Mouse (Mus musculus): ENCODE measurements at regions not wholly inside any gene's neighbourhood (a gene's known extent, or its start where the extent isn't known, plus 50 kb on each side); places are given as distances from the start of the nearest gene placed in this dataset.

GRCm38 (mm10) chr1:186474385-186474784 is 231.4 kb downstream of the Tgfb2 start:
- H3K4me3 ChIP-seq (replicated peaks; ENCODE audit: insufficient read depth, low read depth, low read length), result no peak overlapping the region
- H3K27ac ChIP-seq (ENCODE audit: insufficient read depth, low read length), result no peak overlapping the region
- 94% methylated on average over 1 of the region's 1 CpGs for WGBS
- DNase-seq, result no peak
- no peaks in the 10 kb centered on the region for H3K4me1 ChIP-seq (ENCODE audit: control insufficient read depth, insufficient read depth, low read length)
- H3K27me3 ChIP-seq (ENCODE audit: control insufficient read depth, insufficient read depth, low read length), result no peaks in the 10 kb centered on the region
- no peak for TF ChIP-seq POLR2A (IDR thresholded peaks at IDR 0.05; ENCODE audit: borderline replicate concordance, insufficient read depth, low read length)
- no peak for TF ChIP-seq CTCF (IDR thresholded peaks at IDR 0.05; ENCODE audit: borderline replicate concordance, insufficient read depth, low read depth, low read length)

DNA sequence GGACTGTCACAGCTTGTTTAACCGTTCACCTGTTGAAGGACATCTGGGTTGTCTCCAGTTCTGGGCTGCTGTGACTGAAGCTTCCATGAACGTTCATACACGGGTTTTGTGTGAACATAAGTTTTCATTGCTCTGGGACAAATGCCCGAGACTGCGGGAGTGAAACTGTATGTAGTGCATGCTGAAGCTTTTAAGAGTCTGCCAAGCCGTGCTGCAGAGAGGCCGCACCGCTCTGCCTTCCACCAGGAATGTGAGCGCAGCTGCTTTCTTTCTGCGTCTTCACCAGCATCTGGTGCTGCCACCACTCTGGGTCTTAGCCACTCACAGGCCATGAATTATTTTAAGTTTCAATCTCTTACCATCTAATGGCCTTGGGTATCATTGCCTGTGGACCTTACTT is 232.8 kb downstream of the Tgfb2 start:
- TF ChIP-seq CTCF (IDR thresholded peaks at IDR 0.05; ENCODE audit: borderline replicate concordance, insufficient read depth, low read depth, low read length), result no peak
- TF ChIP-seq POLR2A (IDR thresholded peaks at IDR 0.05; ENCODE audit: borderline replicate concordance, insufficient read depth, low read length), result no peak
- H3K27me3 ChIP-seq (ENCODE audit: control insufficient read depth, insufficient read depth, low read length), result no peaks in the 10 kb centered on the region
- no peak overlapping the region for H3K27ac ChIP-seq (ENCODE audit: insufficient read depth, low read length)
- 30% methylated on average over 10 of the region's 10 CpGs for WGBS
- DNase-seq, result no peak
- H3K4me1 ChIP-seq (ENCODE audit: control insufficient read depth, insufficient read depth, low read length), result no peaks in the 10 kb centered on the region
- H3K4me3 ChIP-seq (replicated peaks; ENCODE audit: insufficient read depth, low read depth, low read length), result no peak overlapping the region

DNA sequence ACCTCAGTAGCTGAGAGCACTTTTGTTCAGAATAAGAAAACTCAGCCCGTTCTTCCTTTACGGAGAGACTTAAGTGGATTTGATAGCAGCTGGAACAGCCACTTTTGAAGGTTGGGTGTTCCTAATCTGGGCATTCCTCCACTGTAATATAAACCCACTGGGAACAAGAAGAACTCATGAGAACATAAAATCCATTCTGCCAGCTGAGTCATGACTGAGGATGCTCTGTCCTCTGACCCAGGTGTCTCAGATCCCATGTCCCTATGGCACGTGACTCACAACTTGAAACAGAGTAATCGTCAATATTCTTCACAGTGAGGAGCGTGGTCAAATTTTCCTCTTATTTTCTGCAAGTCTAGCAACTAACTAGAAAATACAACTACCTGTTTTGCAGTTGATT is 240.3 kb downstream of the Tgfb2 start:
- no peak for DNase-seq
- no peak overlapping the region for H3K27ac ChIP-seq (ENCODE audit: insufficient read depth, low read length)
- no peak overlapping the region for H3K4me3 ChIP-seq (replicated peaks; ENCODE audit: insufficient read depth, low read depth, low read length)
- no peak for TF ChIP-seq POLR2A (IDR thresholded peaks at IDR 0.05; ENCODE audit: borderline replicate concordance, insufficient read depth, low read length)
- no peak for TF ChIP-seq CTCF (IDR thresholded peaks at IDR 0.05; ENCODE audit: borderline replicate concordance, insufficient read depth, low read depth, low read length)
- peaks cover 4% of the 10 kb centered on the region; the same call in 1 of the 2 replicates for H3K4me1 ChIP-seq (ENCODE audit: control insufficient read depth, insufficient read depth, low read length)
- WGBS, result 98% methylated on average over 5 of the region's 5 CpGs
- no peaks in the 10 kb centered on the region; the same call in 1 of the 2 replicates for H3K27me3 ChIP-seq (ENCODE audit: control insufficient read depth, insufficient read depth, low read length)

- DNase-seq, result peak; percentile 29 to 57
- Histone ChIP-seq H3K4me1 (ENCODE audit: control insufficient read depth, insufficient read depth, low read length) (peaks cover 4% of the 10 kb centered on the region; the same call in 1 of the 2 replicates), H3K4me3 (replicated peaks; ENCODE audit: insufficient read depth, low read depth, low read length) (no peak overlapping the region), H3K27me3 (ENCODE audit: control insufficient read depth, insufficient read depth, low read length) (no peaks in the 10 kb centered on the region; the same call in 1 of the 2 replicates), H3K27ac (ENCODE audit: insufficient read depth, low read length) (no peak overlapping the region)
- TF ChIP-seq POLR2A (IDR thresholded peaks at IDR 0.05; ENCODE audit: borderline replicate concordance, insufficient read depth, low read length), result no peak
- no peak for TF ChIP-seq CTCF (IDR thresholded peaks at IDR 0.05; ENCODE audit: borderline replicate concordance, insufficient read depth, low read depth, low read length)
- WGBS, result 24% methylated on average over 10 of the region's 10 CpGs
Measured at GRCm38 (mm10) chr1:186460742-186461141, 245.0 kb downstream of the Tgfb2 start.

- Histone ChIP-seq H3K27me3 (ENCODE audit: control insufficient read depth, insufficient read depth, low read length) (no peaks in the 10 kb centered on the region; the same call in 1 of the 2 replicates), H3K4me3 (replicated peaks; ENCODE audit: insufficient read depth, low read depth, low read length) (no peak overlapping the region), H3K4me1 (ENCODE audit: control insufficient read depth, insufficient read depth, low read length) (peaks cover 4% of the 10 kb centered on the region; the same call in 1 of the 2 replicates), H3K27ac (ENCODE audit: insufficient read depth, low read length) (no peak overlapping the region)
- no peak for TF ChIP-seq POLR2A (IDR thresholded peaks at IDR 0.05; ENCODE audit: borderline replicate concordance, insufficient read depth, low read length)
- TF ChIP-seq CTCF (IDR thresholded peaks at IDR 0.05; ENCODE audit: borderline replicate concordance, insufficient read depth, low read depth, low read length), result no peak
- no peak for DNase-seq
- 60% methylated on average over 2 of the region's 2 CpGs for WGBS
Measured at GRCm38 (mm10) chr1:186458099-186458637, 247.6 kb downstream of the Tgfb2 start.

- no peak for DNase-seq
- 79% methylated on average over 8 of the region's 8 CpGs for WGBS
- TF ChIP-seq CTCF (IDR thresholded peaks at IDR 0.05; ENCODE audit: borderline replicate concordance, insufficient read depth, low read depth, low read length) (no peak), POLR2A (IDR thresholded peaks at IDR 0.05; ENCODE audit: borderline replicate concordance, insufficient read depth, low read length) (no peak)
- no peak overlapping the region for H3K4me3 ChIP-seq (replicated peaks; ENCODE audit: insufficient read depth, low read depth, low read length)
- no peaks in the 10 kb centered on the region; the same call in 1 of the 2 replicates for H3K27me3 ChIP-seq (ENCODE audit: control insufficient read depth, insufficient read depth, low read length)
- peaks cover 4% of the 10 kb centered on the region; the same call in 1 of the 2 replicates for H3K4me1 ChIP-seq (ENCODE audit: control insufficient read depth, insufficient read depth, low read length)
- no peak overlapping the region for H3K27ac ChIP-seq (ENCODE audit: insufficient read depth, low read length)
Measured at GRCm38 (mm10) chr1:186457098-186457497, 248.7 kb downstream of the Tgfb2 start.

- no peak overlapping the region for H3K27ac ChIP-seq (ENCODE audit: insufficient read depth, low read length)
- TF ChIP-seq CTCF (IDR thresholded peaks at IDR 0.05; ENCODE audit: borderline replicate concordance, insufficient read depth, low read depth, low read length) (peak; percentile 14; the same call in 1 of the 2 replicates), POLR2A (IDR thresholded peaks at IDR 0.05; ENCODE audit: borderline replicate concordance, insufficient read depth, low read length) (no peak)
- WGBS, result 99% methylated on average over 3 of the region's 3 CpGs
- H3K4me1 ChIP-seq (ENCODE audit: control insufficient read depth, insufficient read depth, low read length), result peaks cover 4% of the 10 kb centered on the region; the same call in 1 of the 2 replicates
- H3K4me3 ChIP-seq (replicated peaks; ENCODE audit: insufficient read depth, low read depth, low read length), result no peak overlapping the region
- no peak for DNase-seq
- no peaks in the 10 kb centered on the region; the same call in 1 of the 2 replicates for H3K27me3 ChIP-seq (ENCODE audit: control insufficient read depth, insufficient read depth, low read length)
Measured at GRCm38 (mm10) chr1:186456131-186456530, 249.7 kb downstream of the Tgfb2 start.

GRCm38 (mm10) chr1:186455177-186455660 is 250.6 kb downstream of the Tgfb2 start:
- Histone ChIP-seq H3K27me3 (ENCODE audit: control insufficient read depth, insufficient read depth, low read length) (no peaks in the 10 kb centered on the region; the same call in 1 of the 2 replicates), H3K27ac (ENCODE audit: insufficient read depth, low read length) (no peak overlapping the region), H3K4me1 (ENCODE audit: control insufficient read depth, insufficient read depth, low read length) (no peaks in the 10 kb centered on the region), H3K4me3 (replicated peaks; ENCODE audit: insufficient read depth, low read depth, low read length) (no peak overlapping the region)
- WGBS, result 92% methylated on average over 7 of the region's 7 CpGs
- no peak for TF ChIP-seq CTCF (IDR thresholded peaks at IDR 0.05; ENCODE audit: borderline replicate concordance, insufficient read depth, low read depth, low read length)
- TF ChIP-seq POLR2A (IDR thresholded peaks at IDR 0.05; ENCODE audit: borderline replicate concordance, insufficient read depth, low read length), result no peak
- DNase-seq, result no peak

All from cerebellum, adult 2 months (tissue).